Mouse (Mus musculus) hematopoietic stem cell, adult 5-6 weeks (primary cell): ENCODE results near the gene Gm10142. TPM values are rescaled to one million over a fixed set of nuclear protein-coding genes. Genes with fewer than 3 reads are reported as not detected.
"Not testable (repeated sequence)": the region's sequence is repeated elsewhere in the genome, so short reads cannot be mapped to it uniquely, and the experiment has no call there.

ENCODE experiments used
- ATAC-seq, 2 experiments: fragments of 125-278 bp in 1 of 2; replicated peaks in 1 of 2; 2 replicates each; pipeline ENCODE4 v1.8.0; 2016 to 2017; ENCODE audit warnings: inconsistent platforms in 2 of 2, mild to moderate bottlenecking in 2 of 2, moderate number of reproducible peaks in 2 of 2, low read depth in 1 of 2, moderate TSS enrichment in 1 of 2; ENCODE audit not compliant: low FRiP score in 2 of 2, poor library complexity in 2 of 2, severe bottlenecking in 2 of 2, insufficient read depth in 1 of 2, low TSS enrichment in 1 of 2
- total RNA-seq: library from RNA; stranded (forward); fragments of 172-1452, 232-1000 nt; gene quantifications from 2 replicates; pipeline ENCODE4 v1.2.3, GENCODE M21; 2017

The Gm10142 gene
- not detected in 2 replicates for total RNA-seq

GRCm38 (mm10) chr10:77715507-77715906 lies at the start of gene Gm10142:
Gene Gm10142, plus strand, starts transcription at chr10:77715807.
- no peak for ATAC-seq

GRCm38 (mm10) chr10:77666342-77666741 lies 49.3 kb upstream of the Gm10142 start:
- no peak for ATAC-seq

GRCm38 (mm10) chr10:77667402-77667801 lies 48.2 kb upstream of the Gm10142 start:
- ATAC-seq: no peak

- ATAC-seq: no peak
Measured at GRCm38 (mm10) chr10:77670710-77671109, 44.9 kb upstream of the Gm10142 start.

DNA sequence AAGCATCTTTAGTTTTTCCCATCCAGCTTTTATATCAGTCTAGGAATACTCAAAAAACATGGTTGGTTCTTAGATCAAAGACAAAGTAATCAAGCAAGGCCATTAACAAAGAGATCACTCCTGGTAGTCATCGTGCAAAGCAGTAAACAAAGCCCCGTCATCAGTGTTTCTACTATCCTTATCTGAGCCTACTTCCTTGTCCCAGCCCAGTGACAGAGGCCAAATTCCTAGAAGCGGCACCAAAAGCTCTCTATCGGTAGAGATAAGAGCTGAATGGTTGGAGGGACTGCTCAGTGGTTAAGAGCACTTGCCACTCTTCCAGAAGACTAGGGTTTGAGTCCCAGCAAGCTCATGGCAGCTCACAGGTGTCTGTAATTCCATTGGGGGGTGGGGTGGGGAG lies 44.1 kb upstream of the Gm10142 start:
- ATAC-seq: no peak

DNA sequence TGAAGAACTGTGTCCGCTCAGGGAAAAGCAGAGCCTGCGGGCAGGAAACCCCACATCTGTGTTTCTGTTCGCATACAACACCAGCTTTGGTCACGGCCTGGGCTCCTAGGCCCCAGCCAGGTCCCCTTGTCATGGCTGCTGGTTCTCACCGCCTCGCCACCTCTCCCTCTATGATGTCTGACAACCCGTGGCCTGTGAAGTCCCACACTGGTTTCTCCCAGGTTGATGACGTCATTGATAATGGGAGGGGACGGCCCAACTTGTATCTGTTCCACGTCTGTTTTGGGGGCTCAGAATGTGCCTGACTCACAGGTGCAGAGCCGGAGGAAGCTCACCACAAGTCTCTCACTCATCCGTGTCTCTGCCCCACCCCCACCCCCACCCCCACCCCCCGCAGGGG lies 41.8 kb upstream of the Gm10142 start:
- ATAC-seq: no peak

GRCm38 (mm10) chr10:77677562-77677961 lies 38.0 kb upstream of the Gm10142 start:
- ATAC-seq: peak in 1 of 2 experiments; percentile 21; a peak in 1 of 4 replicates

GRCm38 (mm10) chr10:77682994-77683393 lies 32.6 kb upstream of the Gm10142 start:
- no peak for ATAC-seq

- ATAC-seq: no peak
Measured at GRCm38 (mm10) chr10:77684181-77684580, 31.4 kb upstream of the Gm10142 start.

DNA sequence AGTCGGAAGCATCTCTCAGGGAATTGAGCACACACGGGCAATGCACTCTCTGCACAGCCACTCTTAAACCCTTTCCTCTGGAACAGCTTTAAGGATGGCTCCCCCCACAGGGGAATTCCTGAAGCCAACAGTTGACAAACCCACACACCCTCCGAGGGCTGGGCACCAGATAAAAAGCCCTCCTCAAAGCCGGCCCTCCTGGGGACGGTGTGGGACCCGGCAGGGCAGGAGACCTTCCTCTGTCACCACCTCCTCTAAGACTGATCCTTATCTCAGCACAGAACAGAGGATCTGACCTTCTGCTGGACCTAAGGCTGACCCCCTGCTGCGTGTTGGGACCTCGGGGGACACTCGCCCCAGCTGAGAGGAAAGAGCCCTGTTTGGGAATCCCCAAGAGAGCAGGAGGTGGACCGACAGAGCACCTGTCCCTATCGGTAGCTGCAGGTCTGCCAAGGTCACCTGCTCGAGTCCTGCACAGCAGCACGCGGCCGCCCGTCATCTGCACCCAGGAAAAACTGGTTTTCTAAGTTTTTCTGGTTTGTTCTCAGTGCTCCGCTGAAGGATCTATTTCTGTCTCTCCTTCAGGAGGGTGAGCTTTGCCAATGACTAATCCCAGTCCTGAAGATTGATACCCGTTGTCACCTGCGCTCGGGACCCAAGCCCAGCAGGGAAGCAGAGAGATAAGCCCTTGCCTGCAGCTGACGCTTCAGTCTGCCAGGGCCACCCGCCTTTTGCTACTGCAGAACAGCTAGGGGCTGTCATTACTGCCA lies 29.5 kb upstream of the Gm10142 start, which contains the start of gene Tspear:
Gene Tspear (plus strand): TSS at position 675 of the 770 bp plus-strand sequence.
- no peak for ATAC-seq

DNA sequence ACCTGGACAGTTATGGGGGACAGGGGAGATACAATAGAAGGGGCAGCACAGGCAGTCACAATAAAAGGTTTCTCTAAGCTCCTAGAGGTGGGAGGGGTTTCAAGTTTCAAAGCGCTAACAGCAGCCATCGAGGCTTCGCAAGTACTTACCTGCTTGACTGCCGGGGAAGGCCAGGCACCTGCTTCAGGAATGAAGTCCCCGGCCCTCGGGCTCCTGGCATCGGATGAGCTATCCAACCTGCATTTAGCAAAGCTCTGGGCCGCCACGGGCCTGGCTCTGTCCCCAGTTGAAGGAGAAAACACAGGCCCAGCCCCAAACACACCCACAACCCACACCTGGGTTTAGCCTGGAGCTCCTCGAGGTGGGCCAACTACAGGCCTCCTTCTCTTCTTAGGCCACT lies 28.6 kb upstream of the Gm10142 start:
- ATAC-seq: no peak

DNA sequence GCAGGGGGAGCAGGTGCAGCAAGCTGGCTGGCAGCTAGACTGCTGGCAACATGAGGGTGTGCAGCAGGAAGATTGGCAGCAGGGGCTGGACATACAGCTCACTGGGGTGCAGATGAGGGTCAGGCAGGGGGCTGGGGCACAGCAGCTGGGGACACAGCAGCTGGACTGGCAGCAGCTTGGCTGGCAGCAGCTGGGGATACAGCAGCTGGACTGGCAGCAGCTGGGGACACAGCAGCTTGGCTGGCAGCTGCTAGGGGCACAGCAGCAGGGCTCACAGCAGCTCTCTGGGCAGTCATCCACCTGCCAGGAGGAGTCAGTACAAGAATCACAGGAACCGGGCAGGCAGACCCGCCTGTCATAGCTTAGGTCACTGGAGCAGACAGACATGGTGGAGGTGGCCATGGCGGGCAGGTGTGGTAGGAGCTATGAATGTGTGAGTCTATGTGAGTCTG lies 25.2 kb upstream of the Gm10142 start, which contains the start of gene Gm19402:
Gene Gm19402 (minus strand): TSS at position 402 of the 452 bp plus-strand sequence.
- ATAC-seq: not testable (repeated sequence)

- no peak for ATAC-seq
Measured at GRCm38 (mm10) chr10:77697133-77697532, 18.5 kb upstream of the Gm10142 start, which contains the start of gene Gm9508. Gene Gm9508, minus strand, starts transcription at chr10:77697233.

DNA sequence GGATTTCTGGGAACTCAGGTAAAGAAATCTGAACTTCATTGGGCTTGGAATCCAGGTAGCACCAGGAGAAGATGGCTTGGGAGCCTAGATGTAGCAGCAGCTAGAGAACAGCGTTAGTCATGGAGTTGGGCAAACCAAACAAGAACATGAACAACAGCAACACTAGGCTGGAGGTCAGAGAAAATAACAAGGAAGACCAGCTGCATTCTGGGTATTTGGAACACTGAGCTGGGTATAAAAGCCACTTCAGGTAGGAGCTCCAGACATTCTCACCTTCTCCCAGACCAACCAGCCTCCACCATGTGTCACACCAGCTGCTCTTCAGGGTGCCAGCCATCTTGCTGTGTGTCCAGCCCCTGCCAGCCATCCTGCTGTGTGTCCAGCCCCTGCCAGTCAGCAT lies 9.3 kb upstream of the Gm10142 start, which contains the start of gene Gm10272:
Gene Gm10272 (plus strand): TSS at position 301 of the 400 bp plus-strand sequence.
- ATAC-seq: no peak

DNA sequence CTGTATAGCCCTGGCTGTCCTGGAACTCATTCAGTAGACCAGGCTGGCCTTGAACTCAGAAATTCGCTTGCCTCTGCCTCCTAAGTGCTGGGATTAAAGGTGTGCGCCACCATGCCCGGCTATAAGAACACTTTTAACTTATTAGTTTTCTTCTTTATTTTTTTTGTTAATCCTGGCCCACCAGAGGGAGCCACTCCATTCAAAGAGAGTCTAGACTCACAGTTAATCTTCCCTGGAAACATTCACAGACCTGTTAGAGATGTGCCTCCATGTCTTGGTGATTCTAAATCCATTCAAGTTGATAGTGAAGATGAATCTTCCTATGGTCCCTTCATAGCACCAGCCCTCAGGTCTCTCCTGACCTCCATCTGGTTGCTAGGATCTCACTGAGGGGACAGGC lies 5.8 kb upstream of the Gm10142 start:
- ATAC-seq: no peak

DNA sequence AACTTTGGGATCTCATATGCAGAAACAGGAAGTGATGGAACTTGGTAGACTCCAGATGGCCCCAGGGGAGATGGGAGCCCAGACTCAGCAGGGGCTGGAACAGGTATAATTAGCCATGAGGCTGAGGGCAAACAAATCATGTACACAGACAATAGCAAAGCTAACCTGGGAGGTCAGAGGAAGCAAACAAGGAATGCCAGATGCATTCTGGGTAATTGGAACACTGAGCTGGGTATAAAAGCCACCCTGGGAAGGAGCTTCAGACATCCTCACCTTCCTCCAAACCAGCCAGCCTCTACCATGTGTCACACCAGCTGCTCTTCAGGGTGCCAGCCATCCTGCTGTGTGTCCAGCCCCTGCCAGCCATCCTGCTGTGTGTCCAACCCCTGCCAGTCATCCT lies 4.5 kb upstream of the Gm10142 start, which contains the start of gene Gm10024:
Gene Gm10024 (plus strand): TSS at position 301 of the 400 bp plus-strand sequence.
- not testable (repeated sequence) for ATAC-seq

DNA sequence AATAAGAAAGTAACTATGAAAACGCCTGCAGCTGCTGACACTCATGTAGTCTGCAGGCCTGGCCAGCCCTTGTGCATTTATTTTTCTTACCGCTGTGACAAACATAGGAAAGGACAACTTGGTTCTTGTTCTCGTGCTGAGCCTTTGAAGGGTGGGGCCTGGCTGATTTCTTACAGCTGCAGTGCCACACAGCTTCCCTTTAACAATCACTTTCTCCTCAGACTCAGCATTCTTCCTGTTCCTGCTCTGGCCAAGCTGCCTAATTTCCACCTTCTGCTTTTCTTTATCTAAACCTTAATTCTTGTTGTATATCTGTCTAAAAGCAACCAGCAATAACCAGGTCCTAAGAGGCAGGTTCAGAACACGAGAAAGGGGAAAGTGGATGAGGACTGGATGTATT lies 1.9 kb upstream of the Gm10142 start:
- 0 out of 4 replicates have a peak, but pooled peaks have one; percentile 41 to 73 for ATAC-seq

DNA sequence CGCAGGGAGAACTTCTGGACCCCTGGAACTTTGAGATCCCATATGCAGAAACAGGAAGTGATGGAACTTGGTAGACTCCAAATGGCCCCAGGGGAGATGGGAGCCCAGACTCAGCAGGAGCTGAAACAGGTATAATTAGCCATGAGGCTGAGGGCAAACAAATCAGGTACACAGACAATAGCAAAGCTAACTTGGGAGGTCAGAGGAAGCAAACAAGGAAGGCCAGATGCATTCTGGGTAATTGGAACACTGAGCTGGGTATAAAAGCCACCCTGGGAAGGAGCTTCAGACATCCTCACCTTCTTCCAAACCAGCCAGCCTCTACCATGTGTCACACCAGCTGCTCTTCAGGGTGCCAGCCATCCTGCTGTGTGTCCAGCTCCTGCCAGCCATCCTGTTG lies 4.7 kb downstream of the Gm10142 start, which contains the start of gene Krtap12-1:
Gene Krtap12-1 (plus strand): TSS at position 301 of the 400 bp plus-strand sequence.
- ATAC-seq: not testable (repeated sequence)
